Mouse (Mus musculus): ENCODE measurements around the gene Sulf2. TPM values are rescaled to one million over a fixed set of nuclear protein-coding genes. Genes with fewer than 3 reads are reported as not detected.

Gene Sulf2
- polyA plus RNA-seq, 1 experiment, result 20.0 TPM

GRCm38 (mm10) chr2:166175552-166176136 lies 20.2 kb upstream of the Sulf2 start:
- WGBS, result 63% methylated on average over 8 of the region's 8 CpGs

GRCm38 (mm10) chr2:166175145-166175544 lies 19.7 kb upstream of the Sulf2 start:
- Histone ChIP-seq H3K27ac (ENCODE audit: insufficient read depth, low read length) (no peak overlapping the region), H3K27me3 (ENCODE audit: control insufficient read depth, insufficient read depth, low read length) (no peaks in the 10 kb centered on the region), H3K36me3 (ENCODE audit: control insufficient read depth, insufficient read depth, low read length) (no peaks in the 10 kb centered on the region), H3K4me3 (ENCODE audit: extremely low read depth, insufficient read depth, insufficient read length) (no peak overlapping the region), H3K4me1 (ENCODE audit: control insufficient read depth, insufficient read depth, insufficient read length) (peaks cover 4% of the 10 kb centered on the region; the same call in 1 of the 2 replicates)
- no peak for TF ChIP-seq CTCF (IDR thresholded peaks at IDR 0.05; ENCODE audit: extremely low read depth, insufficient read depth, insufficient read length, insufficient replicate concordance)
- TF ChIP-seq POLR2A (IDR thresholded peaks at IDR 0.05; ENCODE audit: low read depth, low read length), result no peak
- WGBS, result 41% methylated on average over 3 of the region's 3 CpGs
- DNase-seq (ENCODE audit: low read depth in 1 of 2, low spot score in 2 of 2), result no peak

More at GRCm38 (mm10) chr2:166175552-166176136, 20.2 kb upstream of the Sulf2 start:
- TF ChIP-seq CTCF (IDR thresholded peaks at IDR 0.05; ENCODE audit: extremely low read depth, insufficient read depth, insufficient read length, insufficient replicate concordance) (no peak), POLR2A (IDR thresholded peaks at IDR 0.05; ENCODE audit: low read depth, low read length) (no peak)
- H3K4me1 ChIP-seq (ENCODE audit: control insufficient read depth, insufficient read depth, insufficient read length), result peaks cover 4% of the 10 kb centered on the region; the same call in 1 of the 2 replicates
- H3K27ac ChIP-seq (ENCODE audit: insufficient read depth, low read length), result no peak overlapping the region
- no peak overlapping the region for H3K4me3 ChIP-seq (ENCODE audit: extremely low read depth, insufficient read depth, insufficient read length)
- no peaks in the 10 kb centered on the region for H3K27me3 ChIP-seq (ENCODE audit: control insufficient read depth, insufficient read depth, low read length)
- H3K36me3 ChIP-seq (ENCODE audit: control insufficient read depth, insufficient read depth, low read length), result no peaks in the 10 kb centered on the region
- DNase-seq (ENCODE audit: low read depth in 1 of 2, low spot score in 2 of 2), result no peak

GRCm38 (mm10) chr2:166173169-166173568 lies 17.7 kb upstream of the Sulf2 start:
- Histone ChIP-seq H3K27ac (ENCODE audit: insufficient read depth, low read length) (no peak overlapping the region), H3K4me1 (ENCODE audit: control insufficient read depth, insufficient read depth, insufficient read length) (peaks cover 4% of the 10 kb centered on the region; the same call in 1 of the 2 replicates), H3K27me3 (ENCODE audit: control insufficient read depth, insufficient read depth, low read length) (no peaks in the 10 kb centered on the region), H3K4me3 (ENCODE audit: extremely low read depth, insufficient read depth, insufficient read length) (no peak overlapping the region), H3K36me3 (ENCODE audit: control insufficient read depth, insufficient read depth, low read length) (no peaks in the 10 kb centered on the region)
- no peak for DNase-seq (ENCODE audit: low read depth in 1 of 2, low spot score in 2 of 2)
- WGBS, result 82% methylated on average over 5 of the region's 5 CpGs
- TF ChIP-seq CTCF (IDR thresholded peaks at IDR 0.05; ENCODE audit: extremely low read depth, insufficient read depth, insufficient read length, insufficient replicate concordance) (no peak), POLR2A (IDR thresholded peaks at IDR 0.05; ENCODE audit: low read depth, low read length) (no peak)

GRCm38 (mm10) chr2:166170173-166170572 lies 14.7 kb upstream of the Sulf2 start:
- DNase-seq (ENCODE audit: low read depth in 1 of 2, low spot score in 2 of 2), result no peak
- Histone ChIP-seq H3K4me3 (ENCODE audit: extremely low read depth, insufficient read depth, insufficient read length) (no peak overlapping the region), H3K36me3 (ENCODE audit: control insufficient read depth, insufficient read depth, low read length) (no peaks in the 10 kb centered on the region), H3K27ac (ENCODE audit: insufficient read depth, low read length) (no peak overlapping the region), H3K27me3 (ENCODE audit: control insufficient read depth, insufficient read depth, low read length) (no peaks in the 10 kb centered on the region), H3K4me1 (ENCODE audit: control insufficient read depth, insufficient read depth, insufficient read length) (peaks cover 4% of the 10 kb centered on the region; the same call in 1 of the 2 replicates)
- TF ChIP-seq CTCF (IDR thresholded peaks at IDR 0.05; ENCODE audit: extremely low read depth, insufficient read depth, insufficient read length, insufficient replicate concordance), result no peak
- WGBS, result 62% methylated on average over 7 of the region's 7 CpGs

GRCm38 (mm10) chr2:166168868-166169267 lies 13.4 kb upstream of the Sulf2 start:
- Histone ChIP-seq H3K27me3 (ENCODE audit: control insufficient read depth, insufficient read depth, low read length) (no peaks in the 10 kb centered on the region), H3K4me3 (ENCODE audit: extremely low read depth, insufficient read depth, insufficient read length) (no peak overlapping the region), H3K27ac (ENCODE audit: insufficient read depth, low read length) (no peak overlapping the region), H3K36me3 (ENCODE audit: control insufficient read depth, insufficient read depth, low read length) (no peaks in the 10 kb centered on the region), H3K4me1 (ENCODE audit: control insufficient read depth, insufficient read depth, insufficient read length) (no peaks in the 10 kb centered on the region)
- 68% methylated on average over 7 of the region's 7 CpGs for WGBS
- DNase-seq (ENCODE audit: low read depth in 1 of 2, low spot score in 2 of 2), result no peak
- TF ChIP-seq POLR2A (IDR thresholded peaks at IDR 0.05; ENCODE audit: low read depth, low read length) (no peak), CTCF (IDR thresholded peaks at IDR 0.05; ENCODE audit: extremely low read depth, insufficient read depth, insufficient read length, insufficient replicate concordance) (no peak)

- H3K27me3 ChIP-seq (ENCODE audit: control insufficient read depth, insufficient read depth, low read length), result no peaks in the 10 kb centered on the region
- WGBS, result 76% methylated on average over 2 of the region's 2 CpGs
- DNase-seq (ENCODE audit: low read depth in 1 of 2, low spot score in 2 of 2), result no peak
- no peak overlapping the region for H3K4me3 ChIP-seq (ENCODE audit: extremely low read depth, insufficient read depth, insufficient read length)
- H3K4me1 ChIP-seq (ENCODE audit: control insufficient read depth, insufficient read depth, insufficient read length), result no peaks in the 10 kb centered on the region
- no peaks in the 10 kb centered on the region for H3K36me3 ChIP-seq (ENCODE audit: control insufficient read depth, insufficient read depth, low read length)
- no peak overlapping the region for H3K27ac ChIP-seq (ENCODE audit: insufficient read depth, low read length)
- TF ChIP-seq CTCF (IDR thresholded peaks at IDR 0.05; ENCODE audit: extremely low read depth, insufficient read depth, insufficient read length, insufficient replicate concordance), result no peak
Observed at GRCm38 (mm10) chr2:166167387-166167786, 11.9 kb upstream of the Sulf2 start.

GRCm38 (mm10) chr2:166165396-166165795 lies 9.9 kb upstream of the Sulf2 start:
- no peaks in the 10 kb centered on the region for H3K27me3 ChIP-seq (ENCODE audit: control insufficient read depth, insufficient read depth, low read length)
- H3K36me3 ChIP-seq (ENCODE audit: control insufficient read depth, insufficient read depth, low read length), result no peaks in the 10 kb centered on the region
- no peaks in the 10 kb centered on the region for H3K4me1 ChIP-seq (ENCODE audit: control insufficient read depth, insufficient read depth, insufficient read length)
- WGBS, result 56% methylated on average over 7 of the region's 7 CpGs
- no peak overlapping the region for H3K27ac ChIP-seq (ENCODE audit: insufficient read depth, low read length)
- H3K4me3 ChIP-seq (ENCODE audit: extremely low read depth, insufficient read depth, insufficient read length), result no peak overlapping the region
- no peak for TF ChIP-seq POLR2A (IDR thresholded peaks at IDR 0.05; ENCODE audit: low read depth, low read length)
- no peak for TF ChIP-seq CTCF (IDR thresholded peaks at IDR 0.05; ENCODE audit: extremely low read depth, insufficient read depth, insufficient read length, insufficient replicate concordance)
- no peak for DNase-seq (ENCODE audit: low read depth in 1 of 2, low spot score in 2 of 2)

Data from spleen, adult 2 months (tissue).